Mouse (Mus musculus) left cerebral cortex, postnatal 14 days (tissue): Measurements from ENCODE around the gene Agxt2. TPM values are rescaled to one million over a fixed set of nuclear protein-coding genes. Genes with fewer than 3 reads are reported as not detected.

Experiments used
- DNase-seq, 2 experiments: peaks; one replicate each; pipeline ENCODE4 v3.0.0; 2021 to 2022; ENCODE audit warnings: low spot score in 2 of 2, mixed read lengths in 1 of 2
- intact Hi-C: fragments of 180-260 bp; cut with DNase I; formaldehyde crosslinking; loops from one replicate; pipeline ENCODE4 v1.15.1; 2025
- total RNA-seq, 2 experiments: library from RNA; stranded (reverse); gene quantifications; 2 replicates each; pipeline ENCODE4 v1.2.3; 2021

The Agxt2 gene
- total RNA-seq, 2 experiments from 2014 or later, result not detected

DNA sequence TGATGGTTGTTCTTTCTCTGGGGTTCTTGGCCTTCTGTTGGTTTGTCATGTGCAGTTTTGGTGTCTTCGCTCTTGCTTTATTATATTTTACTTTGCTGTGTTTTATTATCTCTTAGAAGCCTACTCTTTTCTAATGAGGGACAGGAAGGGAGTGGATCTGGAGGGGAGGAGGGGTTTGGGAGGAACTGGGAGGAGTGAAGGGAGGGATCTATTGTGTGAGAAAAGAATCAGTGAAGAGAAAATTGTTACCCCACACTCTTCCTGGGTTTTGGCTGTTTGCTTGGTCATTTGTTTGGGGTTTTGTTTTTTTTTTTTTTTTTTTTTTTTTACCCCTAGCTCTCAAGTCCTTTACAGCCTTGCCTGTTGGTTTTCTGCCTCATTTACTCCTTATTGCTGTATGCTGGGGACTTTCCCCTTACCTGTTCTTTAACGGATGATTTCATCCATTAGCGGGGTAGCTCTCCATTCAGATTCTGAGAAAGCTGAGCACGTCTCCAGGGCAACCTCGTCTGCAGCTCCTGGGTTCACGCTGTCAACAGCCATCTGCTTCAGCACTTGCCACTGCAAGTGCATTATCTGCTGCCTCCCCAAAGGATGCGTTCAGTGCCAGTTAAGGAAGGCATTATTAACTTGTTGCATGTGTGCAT, 62.9 kb downstream of the Agxt2 start:
- DNase-seq, result no peak
- intact Hi-C loops, result no loop called here

DNA sequence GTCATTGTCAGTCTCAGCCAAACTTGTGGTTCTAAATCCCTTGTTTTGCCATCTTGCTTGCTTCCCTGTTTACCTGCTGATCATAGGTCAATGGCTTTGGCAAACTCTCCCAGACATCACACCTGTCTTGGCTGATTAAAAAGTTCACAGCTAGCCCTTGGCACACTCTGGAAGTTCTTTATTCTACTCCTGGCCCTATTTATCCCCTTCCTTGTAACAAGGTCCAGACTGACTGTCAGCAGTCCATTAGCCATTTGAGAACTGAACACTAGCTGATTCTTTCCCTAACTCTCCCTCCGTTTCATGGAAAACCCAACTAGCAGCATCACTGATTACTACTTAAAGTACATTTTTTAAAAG, 63.4 kb downstream of the Agxt2 start:
- intact Hi-C loops, result no loop called here
- DNase-seq, result no peak

DNA sequence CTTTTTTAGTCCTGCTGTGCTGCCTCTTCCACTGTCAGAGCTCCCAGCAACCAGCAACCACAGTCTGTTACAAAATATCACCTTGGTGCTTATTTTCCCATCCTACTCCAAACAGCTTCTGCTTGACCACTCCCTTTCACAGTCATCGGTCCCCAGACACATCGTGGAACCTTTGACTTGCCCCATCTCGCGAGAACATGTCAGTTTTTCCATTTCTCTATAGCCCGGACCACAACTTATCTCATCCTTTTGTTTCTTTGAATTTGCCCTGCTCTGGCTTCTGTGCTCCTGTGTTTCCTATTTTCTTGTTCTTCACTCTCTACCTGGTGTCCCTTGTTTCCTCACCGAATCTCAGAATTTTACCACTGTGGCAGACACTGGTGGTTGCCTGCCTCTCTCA, 67.8 kb downstream of the Agxt2 start:
- intact Hi-C loops, result no loop called here
- no peak for DNase-seq

DNA sequence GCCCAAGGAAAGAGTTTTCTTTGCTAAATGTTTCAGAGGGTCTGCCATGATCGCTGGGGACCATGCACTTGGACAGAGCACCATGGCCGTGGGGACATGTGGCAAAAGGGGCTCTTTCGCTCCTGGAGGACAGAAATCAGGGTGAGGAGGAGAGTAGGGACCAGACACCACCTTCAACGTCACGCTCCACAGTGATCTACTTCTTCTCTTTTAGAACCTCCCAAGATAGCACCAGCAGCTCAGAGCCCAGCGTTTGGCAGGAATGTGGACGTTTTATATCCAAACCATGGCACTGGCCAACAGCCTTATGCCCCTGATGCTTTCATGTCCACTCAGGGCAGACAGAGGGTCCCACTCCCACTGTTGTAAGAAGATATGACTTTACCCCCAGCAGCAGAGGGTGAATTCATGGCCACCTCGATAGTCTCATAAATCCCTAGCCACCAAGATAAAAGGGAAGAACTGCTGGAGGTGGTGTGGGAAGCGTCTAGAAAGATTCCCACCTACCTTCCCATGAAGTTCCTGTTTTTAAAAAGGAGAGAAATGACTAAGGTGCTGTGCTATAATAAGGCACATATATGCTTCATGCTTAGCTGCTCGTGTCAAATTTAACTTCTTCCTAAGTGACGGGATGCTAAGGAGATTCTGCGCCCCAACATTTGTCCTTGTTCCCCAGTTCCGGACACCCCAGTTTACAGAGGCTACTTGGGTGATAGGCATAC, 68.4 kb downstream of the Agxt2 start:
- intact Hi-C loops, result no loop called here
- peak in 1 of 2 experiments; percentile 12 for DNase-seq

DNA sequence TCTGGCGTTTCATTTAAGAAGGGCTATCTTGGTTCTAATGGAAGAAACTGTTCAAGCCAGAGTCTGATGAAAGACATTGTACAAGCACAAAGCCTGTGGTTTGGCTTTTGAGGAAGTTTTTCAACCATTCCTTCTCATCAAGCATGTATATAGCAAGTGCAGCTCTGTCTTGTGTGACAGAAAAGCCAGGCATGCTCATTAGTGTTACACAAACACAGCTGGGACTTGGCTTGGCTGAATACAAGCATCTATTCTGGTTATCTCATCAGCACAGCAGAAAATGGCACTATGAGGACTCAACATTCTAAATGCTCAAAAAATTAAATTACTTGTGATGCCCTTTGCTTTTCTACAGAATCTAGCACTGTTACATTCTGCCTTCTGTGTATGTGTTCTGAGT, 78.6 kb downstream of the Agxt2 start:
- no peak for DNase-seq

DNA sequence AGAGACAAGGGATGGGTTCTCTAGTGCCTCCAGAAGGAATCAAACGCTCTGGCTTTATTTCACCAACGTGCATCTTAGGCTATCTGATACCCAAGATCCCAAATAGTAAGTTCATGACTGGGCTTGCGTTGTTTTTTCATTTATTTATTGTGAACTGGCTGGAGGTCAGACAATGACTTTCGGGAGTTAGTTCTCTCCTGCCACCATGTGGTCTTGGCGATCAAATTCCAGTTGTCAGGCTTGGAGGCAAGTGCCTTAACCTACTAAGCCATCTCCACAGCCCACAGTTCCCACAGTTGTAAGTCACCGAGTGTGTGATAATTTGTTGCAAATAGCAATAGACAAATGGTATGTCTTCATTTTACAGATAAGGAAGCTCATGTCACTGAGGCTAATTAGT, 81.6 kb downstream of the Agxt2 start:
- intact Hi-C loops, result no loop called here
- DNase-seq, result no peak

More for the DNA sequence above, 78.6 kb downstream of the Agxt2 start:
- intact Hi-C loops, result no loop called here

DNA sequence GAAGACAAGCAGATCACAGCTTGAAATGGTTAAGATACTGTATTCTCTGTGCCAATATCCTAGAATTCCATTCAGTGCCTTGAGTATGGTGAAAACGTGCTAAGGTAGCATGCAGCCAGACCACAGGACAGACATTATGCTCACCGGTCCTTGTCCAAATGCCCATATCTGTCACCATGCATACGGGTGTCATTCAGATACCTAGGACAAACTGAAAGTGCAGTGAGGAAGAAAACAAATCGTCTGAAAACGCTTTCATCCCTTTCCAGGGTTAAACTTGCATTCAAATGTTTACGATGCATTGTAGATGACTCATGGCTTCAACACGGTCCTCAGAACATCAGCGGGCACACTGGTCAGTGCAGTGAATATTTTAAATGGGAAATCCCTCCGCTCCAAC, 83.2 kb downstream of the Agxt2 start:
- no peak for DNase-seq
- intact Hi-C loops, result no loop called here

DNA sequence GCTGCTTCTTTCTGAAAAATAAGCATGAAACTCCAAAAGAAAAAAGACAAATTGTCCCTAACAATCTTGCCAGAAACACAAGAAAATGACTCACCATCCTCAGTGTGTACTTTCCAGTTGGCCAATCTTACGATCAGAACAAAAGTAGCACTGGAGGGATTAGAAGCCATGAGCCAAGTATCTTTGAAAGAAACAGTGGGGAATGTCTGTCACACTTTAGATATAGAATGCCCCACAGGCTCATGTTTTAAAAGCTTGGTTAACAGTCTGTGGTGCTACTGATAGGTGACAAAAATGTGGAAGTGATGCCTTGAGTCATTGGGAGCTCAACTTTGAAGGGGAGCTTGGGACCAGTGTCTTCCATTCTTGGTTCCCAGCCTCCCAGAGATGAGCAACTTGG, 83.9 kb downstream of the Agxt2 start:
- intact Hi-C loops, result no loop called here
- no peak for DNase-seq

DNA sequence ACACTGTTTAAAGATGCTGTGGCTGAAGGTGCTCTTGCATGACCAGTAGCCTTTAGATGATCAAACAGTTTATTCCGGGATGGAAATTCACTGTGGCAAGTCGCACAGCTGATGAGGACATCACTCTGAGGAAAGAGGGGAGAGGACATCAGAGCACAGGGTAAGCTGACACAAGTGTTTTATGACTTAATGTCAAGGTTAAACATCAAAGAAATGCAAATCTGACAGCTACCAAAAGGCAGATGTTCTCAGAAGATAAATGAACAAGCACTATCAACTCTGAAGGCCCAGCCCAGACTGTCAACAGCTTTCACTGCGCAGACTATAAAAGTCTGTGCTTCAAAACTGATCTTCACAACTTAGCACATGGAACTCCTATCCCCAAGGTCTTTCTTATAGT, 88.8 kb downstream of the Agxt2 start:
- intact Hi-C loops, result no loop called here
- no peak for DNase-seq

Other genes with a start within 250 kb of the Agxt2 start
- 1 to 10 TPM; 1.3 to 1.9 TPM for gene Prlr, start 181.3 kb upstream of the Agxt2 start, total RNA-seq
- not detected for gene Gm21973, start 33.2 kb upstream of the Agxt2 start, total RNA-seq
- 10 to 100 TPM; 13.7 to 15.6 TPM for gene Dnajc21, start 112.0 kb downstream of the Agxt2 start, total RNA-seq
- gene Brix1, start 127.4 kb downstream of the Agxt2 start, total RNA-seq, result 10 to 100 TPM; 18.9 to 24.2 TPM
- gene Rad1, start 127.5 kb downstream of the Agxt2 start, total RNA-seq, result 10 to 100 TPM; 12.2 to 14.7 TPM
- not detected for gene Ttc23l, start 200.1 kb downstream of the Agxt2 start, total RNA-seq